Mouse (Mus musculus) neutrophil, adult 65 days (primary cell): ENCODE data around the gene Rnf185. TPM values are rescaled to one million over a fixed set of nuclear protein-coding genes. Genes with fewer than 3 reads are reported as not detected.

Experiments
- total RNA-seq: library from RNA; stranded (reverse); gene quantifications from 2 replicates; pipeline ENCODE4 v1.2.4, GENCODE M21; 2023

Gene Rnf185
- 24.5 and 31.8 TPM in 2 replicates for total RNA-seq

DNA sequence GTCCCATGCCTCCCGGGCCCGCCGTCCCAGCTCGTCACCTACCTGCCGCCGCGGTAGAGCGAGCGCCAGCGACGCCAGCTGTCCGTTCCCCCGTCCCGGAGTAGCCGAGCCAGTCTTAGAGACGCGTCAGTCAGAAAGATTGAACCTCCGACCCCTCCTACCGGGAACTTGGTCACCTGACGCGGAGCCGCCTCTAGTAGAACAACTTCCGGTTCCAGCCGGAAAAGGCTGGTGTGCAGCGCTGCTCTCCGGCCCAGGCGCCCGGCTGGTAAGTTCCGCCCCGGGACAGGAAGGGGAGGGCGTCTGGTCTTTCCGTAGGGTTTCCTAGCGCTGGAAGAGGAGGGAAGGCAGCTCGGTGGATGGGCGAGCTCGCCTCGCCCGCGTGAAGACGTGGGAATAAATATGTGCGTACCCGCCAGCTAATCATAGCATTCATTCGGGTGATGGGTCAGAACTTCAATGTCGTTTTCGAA, at the start of gene Rnf185:
Gene Rnf185, minus strand, starts transcription at position 197 of the 473 bp plus-strand sequence.

GRCm38 (mm10) chr11:3487952-3488570, 35.9 kb upstream of the Rnf185 start, which contains the start of gene Pla2g3:
Gene Pla2g3 (plus strand): TSS chr11:3488284.

DNA sequence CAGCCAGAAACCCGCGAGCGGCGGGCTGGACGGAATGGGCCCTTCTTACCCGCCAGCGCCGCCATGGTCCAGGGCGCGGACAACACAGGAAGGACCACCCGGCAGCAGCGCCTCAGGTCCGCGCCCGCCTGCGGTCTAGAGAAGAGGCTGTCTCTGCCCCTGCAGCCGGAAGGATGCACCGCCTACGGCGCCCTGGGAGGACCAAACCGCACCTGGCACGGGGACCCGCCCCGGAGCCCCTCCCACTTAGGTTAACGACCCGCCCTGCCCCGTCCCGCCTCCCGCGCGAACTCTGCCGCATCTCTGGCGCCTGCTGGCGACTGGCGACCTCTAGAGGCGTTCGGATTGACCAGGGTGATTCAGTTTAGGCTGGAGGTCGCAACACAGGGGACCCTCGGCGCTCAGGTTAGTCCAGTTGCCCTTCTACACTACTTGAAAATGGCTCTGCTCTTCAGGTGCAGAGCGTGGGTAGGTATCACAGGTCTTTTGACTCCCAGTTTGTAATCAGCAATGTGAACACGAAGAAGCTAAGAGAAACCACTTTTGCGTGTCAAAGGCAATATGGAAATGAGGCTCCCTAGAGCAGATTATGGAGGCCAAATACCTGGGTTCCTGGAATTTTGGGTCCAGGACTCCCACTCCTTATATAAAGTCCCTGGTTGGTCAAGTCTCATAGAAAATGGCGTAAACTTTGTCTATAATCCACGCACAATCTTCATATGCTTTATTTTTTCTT, 43.0 kb downstream of the Rnf185 start, which contains the start of gene Limk2:
Gene Limk2, minus strand, starts transcription at position 193 of the 736 bp plus-strand sequence.

Other genes with a start within 250 kb of the Rnf185 start
- gene Eif4enif1, start 250.0 kb downstream of the Rnf185 start, total RNA-seq = 69.7 and 82.5 TPM in 2 replicates
- 30.1 and 38.4 TPM in 2 replicates for gene Drg1, start 185.9 kb downstream of the Rnf185 start, total RNA-seq
- 34.1 and 40.9 TPM in 2 replicates for gene Patz1, start 163.5 kb downstream of the Rnf185 start, total RNA-seq
- gene Pik3ip1, start 122.0 kb downstream of the Rnf185 start, total RNA-seq = 12.8 and 17.3 TPM in 2 replicates
- 50.4 and 59.0 TPM in 2 replicates for gene Limk2, start 43.2 kb downstream of the Rnf185 start, total RNA-seq
- not detected in 2 replicates for gene Pla2g3, start 35.9 kb upstream of the Rnf185 start, total RNA-seq
- gene Inpp5j, start 52.5 kb upstream of the Rnf185 start, total RNA-seq = 6.7 and 7.2 TPM in 2 replicates
- gene Selenom, start 62.3 kb upstream of the Rnf185 start, total RNA-seq = 3.6 TPM in 2 replicates
- 12.8 and 18.3 TPM in 2 replicates for gene Smtn, start 88.2 kb upstream of the Rnf185 start, total RNA-seq
- 14.0 and 21.5 TPM in 2 replicates for gene Morc2a, start 196.8 kb upstream of the Rnf185 start, total RNA-seq